Mouse (Mus musculus): ENCODE data around the gene Tert. TPM values are rescaled to one million over a fixed set of nuclear protein-coding genes. Genes with fewer than 3 reads are reported as not detected.
A peak's percentile ranks its signal among the peaks of the same experiment; 100 is the strongest.

Gene Tert
- polyA plus RNA-seq (2014; fragmentation: Nextera tagmentation; extraction: Ambion mirVana): 1.5 and 1.8 TPM in 2 replicates

GRCm38 (mm10) chr13:73626745-73627549 is at the start of gene Tert:
Gene Tert (plus strand): TSS chr13:73626911.
- H3K27me3 ChIP-seq (ENCODE audit: control insufficient read depth, insufficient read depth, low read length): no peaks in the 10 kb centered on the region
- peaks cover 5 to 13% of the 10 kb centered on the region in 2 experiments; a peak in 3 of 4 replicates for H3K4me1 ChIP-seq (ENCODE audit: control insufficient read depth in 2 of 2, insufficient read depth in 2 of 2, low read length in 2 of 2)
- H3K4me2 ChIP-seq (ENCODE audit: low read length): peak within 1 kb of the TSS; percentile 96
- no peak for ATAC-seq (ENCODE audit: insufficient number of reproducible peaks, insufficient read depth, low FRiP score, low read depth)
- peaks cover under 1% of the 10 kb centered on the region; the same call in 1 of the 2 replicates for H3K36me3 ChIP-seq (ENCODE audit: control insufficient read depth, insufficient read depth, low read length)
- WGBS: 10% methylated on average over 47 of the region's 47 CpGs
- peak within 1 kb of the TSS; percentile 62 to 63 for H3K4me3 ChIP-seq (ENCODE audit: control insufficient read depth in 1 of 2, insufficient read depth in 1 of 2, low read depth in 1 of 2, low read length in 2 of 2)
- H3K9me3 ChIP-seq (ENCODE audit: control insufficient read depth, low read length): no peaks in the 10 kb centered on the region
- peak within 1 kb of the TSS; percentile 76 for H3K9ac ChIP-seq (ENCODE audit: low read length)
- no peak within 1 kb of the TSS for H3K27ac ChIP-seq (replicated peaks in 1 of 2; ENCODE audit: control insufficient read depth in 1 of 2, insufficient read depth in 1 of 2, low read depth in 2 of 2, low read length in 2 of 2)

- Histone ChIP-seq H3K4me2 (ENCODE audit: low read length) (no peak overlapping the region), H3K27ac (replicated peaks in 1 of 2; ENCODE audit: control insufficient read depth in 1 of 2, insufficient read depth in 1 of 2, low read depth in 2 of 2, low read length in 2 of 2) (no peak overlapping the region), H3K27me3 (ENCODE audit: control insufficient read depth, insufficient read depth, low read length) (no peaks in the 10 kb centered on the region), H3K4me1 (ENCODE audit: control insufficient read depth in 2 of 2, insufficient read depth in 2 of 2, low read length in 2 of 2) (no peaks in the 10 kb centered on the region), H3K9me3 (ENCODE audit: control insufficient read depth, low read length) (no peaks in the 10 kb centered on the region), H3K4me3 (ENCODE audit: control insufficient read depth in 1 of 2, insufficient read depth in 1 of 2, low read depth in 1 of 2, low read length in 2 of 2) (no peak overlapping the region), H3K36me3 (ENCODE audit: control insufficient read depth, insufficient read depth, low read length) (no peaks in the 10 kb centered on the region), H3K9ac (ENCODE audit: low read length) (no peak overlapping the region)
- ATAC-seq (ENCODE audit: insufficient number of reproducible peaks, insufficient read depth, low FRiP score, low read depth): no peak
- 59% methylated on average over 2 of the region's 2 CpGs for WGBS
Observed at GRCm38 (mm10) chr13:73577277-73577676, 49.4 kb upstream of the Tert start.

DNA sequence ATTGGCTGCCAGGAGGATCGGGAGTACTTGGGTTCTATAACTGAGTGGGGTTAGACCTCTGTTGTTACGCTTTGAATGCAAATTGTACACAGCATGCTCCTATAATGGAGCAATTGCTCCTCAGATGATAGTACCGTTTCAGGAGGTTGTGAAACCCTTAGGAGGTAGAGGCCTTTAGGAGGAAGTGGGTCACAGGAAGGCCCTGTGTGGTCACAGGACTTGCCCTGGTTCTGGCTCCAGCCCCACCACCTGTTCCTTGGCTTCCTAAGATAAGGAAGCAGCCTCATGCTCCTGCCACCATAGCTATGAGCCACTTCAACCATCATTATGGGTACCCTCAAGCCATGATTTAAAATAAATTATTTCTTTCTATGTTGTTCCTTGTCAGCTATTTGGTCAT is 35.2 kb upstream of the Tert start:
- Histone ChIP-seq H3K4me3 (ENCODE audit: control insufficient read depth in 1 of 2, insufficient read depth in 1 of 2, low read depth in 1 of 2, low read length in 2 of 2) (no peak overlapping the region), H3K4me2 (ENCODE audit: low read length) (no peak overlapping the region), H3K36me3 (ENCODE audit: control insufficient read depth, insufficient read depth, low read length) (no peaks in the 10 kb centered on the region), H3K9me3 (ENCODE audit: control insufficient read depth, low read length) (no peaks in the 10 kb centered on the region), H3K9ac (ENCODE audit: low read length) (no peak overlapping the region), H3K4me1 (ENCODE audit: control insufficient read depth in 2 of 2, insufficient read depth in 2 of 2, low read length in 2 of 2) (no peaks in the 10 kb centered on the region), H3K27ac (replicated peaks in 1 of 2; ENCODE audit: control insufficient read depth in 1 of 2, insufficient read depth in 1 of 2, low read depth in 2 of 2, low read length in 2 of 2) (no peak overlapping the region), H3K27me3 (ENCODE audit: control insufficient read depth, insufficient read depth, low read length) (peaks cover 20% of the 10 kb centered on the region; the same call in 1 of the 2 replicates)
- 75% methylated on average over 3 of the region's 3 CpGs for WGBS
- no peak for ATAC-seq (ENCODE audit: insufficient number of reproducible peaks, insufficient read depth, low FRiP score, low read depth)

GRCm38 (mm10) chr13:73592546-73592945 is 34.2 kb upstream of the Tert start:
- Histone ChIP-seq H3K27ac (replicated peaks in 1 of 2; ENCODE audit: control insufficient read depth in 1 of 2, insufficient read depth in 1 of 2, low read depth in 2 of 2, low read length in 2 of 2) (no peak overlapping the region), H3K9ac (ENCODE audit: low read length) (no peak overlapping the region), H3K4me1 (ENCODE audit: control insufficient read depth in 2 of 2, insufficient read depth in 2 of 2, low read length in 2 of 2) (no peaks in the 10 kb centered on the region), H3K4me3 (ENCODE audit: control insufficient read depth in 1 of 2, insufficient read depth in 1 of 2, low read depth in 1 of 2, low read length in 2 of 2) (no peak overlapping the region), H3K4me2 (ENCODE audit: low read length) (no peak overlapping the region), H3K9me3 (ENCODE audit: control insufficient read depth, low read length) (no peaks in the 10 kb centered on the region), H3K36me3 (ENCODE audit: control insufficient read depth, insufficient read depth, low read length) (no peaks in the 10 kb centered on the region), H3K27me3 (ENCODE audit: control insufficient read depth, insufficient read depth, low read length) (peaks cover 19% of the 10 kb centered on the region; the same call in 1 of the 2 replicates)
- ATAC-seq (ENCODE audit: insufficient number of reproducible peaks, insufficient read depth, low FRiP score, low read depth): no peak
- 43% methylated on average over 2 of the region's 2 CpGs for WGBS

GRCm38 (mm10) chr13:73596276-73596675 is 30.4 kb upstream of the Tert start:
- no peak overlapping the region for H3K4me2 ChIP-seq (ENCODE audit: low read length)
- H3K4me1 ChIP-seq (ENCODE audit: control insufficient read depth in 2 of 2, insufficient read depth in 2 of 2, low read length in 2 of 2): no peaks in the 10 kb centered on the region
- WGBS: 67% methylated on average over 4 of the region's 4 CpGs
- no peak for ATAC-seq (ENCODE audit: insufficient number of reproducible peaks, insufficient read depth, low FRiP score, low read depth)
- H3K9me3 ChIP-seq (ENCODE audit: control insufficient read depth, low read length): no peaks in the 10 kb centered on the region
- no peak overlapping the region for H3K4me3 ChIP-seq (ENCODE audit: control insufficient read depth in 1 of 2, insufficient read depth in 1 of 2, low read depth in 1 of 2, low read length in 2 of 2)
- no peak overlapping the region for H3K9ac ChIP-seq (ENCODE audit: low read length)
- peaks cover 19% of the 10 kb centered on the region for H3K27me3 ChIP-seq (ENCODE audit: control insufficient read depth, insufficient read depth, low read length)
- H3K36me3 ChIP-seq (ENCODE audit: control insufficient read depth, insufficient read depth, low read length): no peaks in the 10 kb centered on the region
- no peak overlapping the region for H3K27ac ChIP-seq (replicated peaks in 1 of 2; ENCODE audit: control insufficient read depth in 1 of 2, insufficient read depth in 1 of 2, low read depth in 2 of 2, low read length in 2 of 2)

GRCm38 (mm10) chr13:73600217-73600616 is 26.5 kb upstream of the Tert start:
- Histone ChIP-seq H3K27me3 (ENCODE audit: control insufficient read depth, insufficient read depth, low read length) (peaks cover 11% of the 10 kb centered on the region; the same call in 1 of the 2 replicates), H3K4me1 (ENCODE audit: control insufficient read depth in 2 of 2, insufficient read depth in 2 of 2, low read length in 2 of 2) (peaks cover 6 to 14% of the 10 kb centered on the region in 2 experiments), H3K4me2 (ENCODE audit: low read length) (no peak overlapping the region), H3K9me3 (ENCODE audit: control insufficient read depth, low read length) (no peaks in the 10 kb centered on the region), H3K4me3 (ENCODE audit: control insufficient read depth in 1 of 2, insufficient read depth in 1 of 2, low read depth in 1 of 2, low read length in 2 of 2) (no peak overlapping the region), H3K9ac (ENCODE audit: low read length) (no peak overlapping the region), H3K27ac (replicated peaks in 1 of 2; ENCODE audit: control insufficient read depth in 1 of 2, insufficient read depth in 1 of 2, low read depth in 2 of 2, low read length in 2 of 2) (no peak overlapping the region), H3K36me3 (ENCODE audit: control insufficient read depth, insufficient read depth, low read length) (no peaks in the 10 kb centered on the region)
- 60% methylated on average over 4 of the region's 4 CpGs for WGBS
- ATAC-seq (ENCODE audit: insufficient number of reproducible peaks, insufficient read depth, low FRiP score, low read depth): no peak

DNA sequence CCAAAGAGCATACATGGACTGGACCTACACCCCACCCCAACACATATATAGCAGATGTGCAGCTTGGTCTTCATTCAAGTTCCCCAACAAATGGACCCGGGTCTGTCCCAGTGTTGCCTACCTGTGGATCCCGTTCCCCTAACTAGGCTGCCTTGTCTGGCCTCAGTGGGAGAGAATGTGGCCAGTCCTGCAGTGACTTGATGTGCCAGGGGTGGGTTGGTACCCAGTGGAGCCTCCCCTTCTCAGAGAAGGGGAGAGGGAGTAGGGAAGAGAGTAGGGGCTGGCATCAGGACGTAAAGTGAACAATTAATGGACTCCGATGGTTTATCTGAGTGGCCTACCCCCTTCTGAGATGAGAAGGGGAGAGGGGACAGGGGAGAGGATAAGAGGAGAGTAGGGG is 23.7 kb upstream of the Tert start:
- Histone ChIP-seq H3K4me1 (ENCODE audit: control insufficient read depth in 2 of 2, insufficient read depth in 2 of 2, low read length in 2 of 2) (peaks cover 6 to 15% of the 10 kb centered on the region in 2 experiments), H3K4me3 (ENCODE audit: control insufficient read depth in 1 of 2, insufficient read depth in 1 of 2, low read depth in 1 of 2, low read length in 2 of 2) (peak overlapping the region; percentile 81 to 90), H3K36me3 (ENCODE audit: control insufficient read depth, insufficient read depth, low read length) (peaks cover 25% of the 10 kb centered on the region), H3K4me2 (ENCODE audit: low read length) (peak overlapping the region; percentile 95), H3K9ac (ENCODE audit: low read length) (peak overlapping the region; percentile 95), H3K27ac (replicated peaks in 1 of 2; ENCODE audit: control insufficient read depth in 1 of 2, insufficient read depth in 1 of 2, low read depth in 2 of 2, low read length in 2 of 2) (no peak overlapping the region), H3K9me3 (ENCODE audit: control insufficient read depth, low read length) (no peaks in the 10 kb centered on the region), H3K27me3 (ENCODE audit: control insufficient read depth, insufficient read depth, low read length) (peaks cover 3% of the 10 kb centered on the region; the same call in 1 of the 2 replicates)
- ATAC-seq (ENCODE audit: insufficient number of reproducible peaks, insufficient read depth, low FRiP score, low read depth): no peak
- 62% methylated on average over 4 of the region's 4 CpGs for WGBS
